Mouse (Mus musculus): ENCODE data around the gene Rnft2. TPM values are rescaled to one million over a fixed set of nuclear protein-coding genes. Genes with fewer than 3 reads are reported as not detected.

Gene Rnft2
- polyA plus RNA-seq, 1 experiment from 2014 or later = 11.1 TPM

GRCm38 (mm10) chr5:118154839-118155564 is 89.9 kb downstream of the Rnft2 start, which contains the start of gene Fbxw8:
TSS of gene Fbxw8 (minus strand) at chr5:118155464.
- peak within 1 kb of the TSS; percentile 75 for H3K9ac ChIP-seq (replicated peaks; ENCODE audit: low read depth, low read length)
- WGBS = under 1% methylated on average over 65 of the region's 67 CpGs

GRCm38 (mm10) chr5:118149711-118150110 is 95.2 kb downstream of the Rnft2 start:
- 73% methylated on average over 3 of the region's 3 CpGs for WGBS
- Histone ChIP-seq H3K27ac (ENCODE audit: low read length) (no peak overlapping the region), H3K4me3 (replicated peaks; ENCODE audit: low read length) (no peak overlapping the region), H3K36me3 (ENCODE audit: control insufficient read depth, insufficient read depth) (no peaks in the 10 kb centered on the region; the same call in 1 of the 2 replicates), H3K4me2 (ENCODE audit: low read length) (no peak overlapping the region), H3K27me3 (replicated peaks; ENCODE audit: control insufficient read depth, insufficient read depth, low read length) (no peaks in the 10 kb centered on the region), H3K9ac (replicated peaks; ENCODE audit: low read depth, low read length) (no peak overlapping the region), H3K4me1 (replicated peaks; ENCODE audit: control insufficient read depth, insufficient read depth, low read length) (peaks cover 35% of the 10 kb centered on the region), H3K9me3 (ENCODE audit: control insufficient read depth, low read length) (no peaks in the 10 kb centered on the region)
- no peak for ATAC-seq

More at GRCm38 (mm10) chr5:118154839-118155564, 89.9 kb downstream of the Rnft2 start, which contains the start of gene Fbxw8:
- peak within 1 kb of the TSS; percentile 65 for H3K4me3 ChIP-seq (replicated peaks; ENCODE audit: low read length)
- H3K27me3 ChIP-seq (replicated peaks; ENCODE audit: control insufficient read depth, insufficient read depth, low read length) = no peaks in the 10 kb centered on the region
- H3K36me3 ChIP-seq (ENCODE audit: control insufficient read depth, insufficient read depth) = no peaks in the 10 kb centered on the region; the same call in 1 of the 2 replicates
- H3K4me2 ChIP-seq (ENCODE audit: low read length) = peak within 1 kb of the TSS; percentile 80
- peak within 1 kb of the TSS; percentile 53; the same call in 1 of the 2 replicates for H3K27ac ChIP-seq (ENCODE audit: low read length)
- H3K4me1 ChIP-seq (replicated peaks; ENCODE audit: control insufficient read depth, insufficient read depth, low read length) = peaks cover 16% of the 10 kb centered on the region
- H3K9me3 ChIP-seq (ENCODE audit: control insufficient read depth, low read length) = no peaks in the 10 kb centered on the region
- ATAC-seq = peak; percentile 91

- Histone ChIP-seq H3K4me2 (ENCODE audit: low read length) (no peak overlapping the region), H3K4me3 (replicated peaks; ENCODE audit: low read length) (no peak overlapping the region), H3K9me3 (ENCODE audit: control insufficient read depth, low read length) (no peaks in the 10 kb centered on the region), H3K4me1 (replicated peaks; ENCODE audit: control insufficient read depth, insufficient read depth, low read length) (peaks cover 22% of the 10 kb centered on the region), H3K27ac (ENCODE audit: low read length) (no peak overlapping the region), H3K36me3 (ENCODE audit: control insufficient read depth, insufficient read depth) (no peaks in the 10 kb centered on the region; the same call in 1 of the 2 replicates), H3K9ac (replicated peaks; ENCODE audit: low read depth, low read length) (no peak overlapping the region), H3K27me3 (replicated peaks; ENCODE audit: control insufficient read depth, insufficient read depth, low read length) (no peaks in the 10 kb centered on the region)
- ATAC-seq = no peak
- WGBS = 87% methylated on average over 10 of the region's 10 CpGs
Observed at GRCm38 (mm10) chr5:118147264-118147663, 97.7 kb downstream of the Rnft2 start.

GRCm38 (mm10) chr5:118145999-118146679 is 98.8 kb downstream of the Rnft2 start:
- peaks cover 5% of the 10 kb centered on the region; the same call in 1 of the 2 replicates for H3K36me3 ChIP-seq (ENCODE audit: control insufficient read depth, insufficient read depth)
- 0 out of 2 replicates have a peak overlapping the region, but pooled peaks have one; percentile 26 for H3K9ac ChIP-seq (replicated peaks; ENCODE audit: low read depth, low read length)
- no peaks in the 10 kb centered on the region for H3K27me3 ChIP-seq (replicated peaks; ENCODE audit: control insufficient read depth, insufficient read depth, low read length)
- 53% methylated on average over 15 of the region's 15 CpGs for WGBS
- no peak overlapping the region for H3K4me2 ChIP-seq (ENCODE audit: low read length)
- H3K9me3 ChIP-seq (ENCODE audit: control insufficient read depth, low read length) = no peaks in the 10 kb centered on the region
- peak; percentile 45; the same call in 1 of the 2 replicates for ATAC-seq
- H3K4me1 ChIP-seq (replicated peaks; ENCODE audit: control insufficient read depth, insufficient read depth, low read length) = peaks cover 22% of the 10 kb centered on the region
- H3K4me3 ChIP-seq (replicated peaks; ENCODE audit: low read length) = no peak overlapping the region
- peak overlapping the region; percentile 59 for H3K27ac ChIP-seq (ENCODE audit: low read length)

- H3K4me1 ChIP-seq (replicated peaks; ENCODE audit: control insufficient read depth, insufficient read depth, low read length) = peaks cover 22% of the 10 kb centered on the region
- peaks cover 7% of the 10 kb centered on the region; the same call in 1 of the 2 replicates for H3K36me3 ChIP-seq (ENCODE audit: control insufficient read depth, insufficient read depth)
- H3K9me3 ChIP-seq (ENCODE audit: control insufficient read depth, low read length) = no peaks in the 10 kb centered on the region
- 87% methylated on average over 3 of the region's 3 CpGs for WGBS
- H3K9ac ChIP-seq (replicated peaks; ENCODE audit: low read depth, low read length) = 0 out of 2 replicates have a peak overlapping the region, but pooled peaks have one; percentile 26
- no peaks in the 10 kb centered on the region for H3K27me3 ChIP-seq (replicated peaks; ENCODE audit: control insufficient read depth, insufficient read depth, low read length)
- H3K4me3 ChIP-seq (replicated peaks; ENCODE audit: low read length) = no peak overlapping the region
- no peak overlapping the region for H3K4me2 ChIP-seq (ENCODE audit: low read length)
- peak overlapping the region; percentile 59 for H3K27ac ChIP-seq (ENCODE audit: low read length)
- ATAC-seq = no peak
Observed at GRCm38 (mm10) chr5:118145458-118145857, 99.5 kb downstream of the Rnft2 start.

- Histone ChIP-seq H3K27me3 (replicated peaks; ENCODE audit: control insufficient read depth, insufficient read depth, low read length) (no peaks in the 10 kb centered on the region), H3K9ac (replicated peaks; ENCODE audit: low read depth, low read length) (no peak overlapping the region), H3K9me3 (ENCODE audit: control insufficient read depth, low read length) (no peaks in the 10 kb centered on the region), H3K4me2 (ENCODE audit: low read length) (no peak overlapping the region), H3K27ac (ENCODE audit: low read length) (no peak overlapping the region), H3K4me3 (replicated peaks; ENCODE audit: low read length) (no peak overlapping the region), H3K36me3 (ENCODE audit: control insufficient read depth, insufficient read depth) (peaks cover 7% of the 10 kb centered on the region; the same call in 1 of the 2 replicates), H3K4me1 (replicated peaks; ENCODE audit: control insufficient read depth, insufficient read depth, low read length) (peaks cover 22% of the 10 kb centered on the region)
- ATAC-seq = no peak
- 88% methylated on average over 6 of the region's 6 CpGs for WGBS
Observed at GRCm38 (mm10) chr5:118144770-118145169, 100.1 kb downstream of the Rnft2 start.

- H3K4me2 ChIP-seq (ENCODE audit: low read length) = no peak overlapping the region
- H3K27ac ChIP-seq (ENCODE audit: low read length) = no peak overlapping the region
- no peaks in the 10 kb centered on the region for H3K9me3 ChIP-seq (ENCODE audit: control insufficient read depth, low read length)
- no peak overlapping the region for H3K9ac ChIP-seq (replicated peaks; ENCODE audit: low read depth, low read length)
- 87% methylated on average over 4 of the region's 4 CpGs for WGBS
- no peaks in the 10 kb centered on the region for H3K27me3 ChIP-seq (replicated peaks; ENCODE audit: control insufficient read depth, insufficient read depth, low read length)
- no peak overlapping the region for H3K4me3 ChIP-seq (replicated peaks; ENCODE audit: low read length)
- ATAC-seq = no peak
- peaks cover 22% of the 10 kb centered on the region for H3K4me1 ChIP-seq (replicated peaks; ENCODE audit: control insufficient read depth, insufficient read depth, low read length)
- peaks cover 7% of the 10 kb centered on the region; the same call in 1 of the 2 replicates for H3K36me3 ChIP-seq (ENCODE audit: control insufficient read depth, insufficient read depth)
Observed at GRCm38 (mm10) chr5:118144327-118144726, 100.6 kb downstream of the Rnft2 start.

GRCm38 (mm10) chr5:118143211-118144026 is 101.5 kb downstream of the Rnft2 start:
- no peaks in the 10 kb centered on the region for H3K9me3 ChIP-seq (ENCODE audit: control insufficient read depth, low read length)
- H3K36me3 ChIP-seq (ENCODE audit: control insufficient read depth, insufficient read depth) = peaks cover 7% of the 10 kb centered on the region; the same call in 1 of the 2 replicates

More at GRCm38 (mm10) chr5:118143211-118144026, 101.5 kb downstream of the Rnft2 start:
- 77% methylated on average over 12 of the region's 12 CpGs for WGBS
- no peak overlapping the region for H3K4me2 ChIP-seq (ENCODE audit: low read length)
- ATAC-seq = no peak
- no peak overlapping the region for H3K4me3 ChIP-seq (replicated peaks; ENCODE audit: low read length)
- no peak overlapping the region for H3K27ac ChIP-seq (ENCODE audit: low read length)
- H3K9ac ChIP-seq (replicated peaks; ENCODE audit: low read depth, low read length) = no peak overlapping the region
- H3K27me3 ChIP-seq (replicated peaks; ENCODE audit: control insufficient read depth, insufficient read depth, low read length) = no peaks in the 10 kb centered on the region
- H3K4me1 ChIP-seq (replicated peaks; ENCODE audit: control insufficient read depth, insufficient read depth, low read length) = peaks cover 22% of the 10 kb centered on the region
